Mouse (Mus musculus) kidney, postnatal 0 days (tissue): ENCODE results near the gene Kcnd2. TPM values are rescaled to one million over a fixed set of nuclear protein-coding genes. Genes with fewer than 3 reads are reported as not detected.

ENCODE experiments used
- ATAC-seq: fragments of 200-750 bp; cut with Nextera tagmentation; replicated peaks from 2 replicates; pipeline ENCODE4 v1.8.0; 2017; ENCODE audit warnings: low read depth, moderate number of reproducible peaks, moderate TSS enrichment, moderate library complexity; ENCODE audit not compliant: low FRiP score
- DNase-seq: peaks from one replicate; pipeline ENCODE4 v3.0.0-alpha.2; 2016; ENCODE audit warnings: low spot score
- H3K27ac ChIP-seq: fragments of 300-500 bp; sonication (generic); 2 replicates; pipeline ENCODE4 v1.5.1; 2014; ENCODE audit warnings: mild to moderate bottlenecking
- H3K27me3 ChIP-seq: fragments of 300-500 bp; sonication (generic); 2 replicates; pipeline ENCODE4 v1.6.1; 2014; ENCODE audit warnings: low read length, mixed read lengths; ENCODE audit not compliant: insufficient read depth
- H3K36me3 ChIP-seq: fragments of 300-500 bp; sonication (generic); 2 replicates; pipeline ENCODE4 v1.6.1; 2014; ENCODE audit warnings: low read length, mixed read lengths; ENCODE audit not compliant: insufficient read depth
- H3K4me1 ChIP-seq: fragments of 300-500 bp; sonication (generic); replicated peaks from 2 replicates; pipeline ENCODE4 v1.6.1; 2014; ENCODE audit warnings: antibody characterized with exemption, low read length, mixed read lengths; ENCODE audit not compliant: insufficient read depth
- H3K4me2 ChIP-seq: fragments of 300-500 bp; sonication (generic); 2 replicates; pipeline ENCODE4 v1.6.1; 2014; ENCODE audit warnings: mild to moderate bottlenecking, low read length, moderate library complexity, mixed read lengths
- H3K4me3 ChIP-seq: fragments of 300-500 bp; sonication (generic); replicated peaks from 2 replicates; pipeline ENCODE4 v1.5.1; 2014; ENCODE audit warnings: low read depth, low read length
- H3K9ac ChIP-seq: fragments of 300-500 bp; sonication (generic); 2 replicates; pipeline ENCODE4 v1.6.1; 2014; ENCODE audit warnings: low read depth, low read length
- H3K9me3 ChIP-seq: fragments of 300-500 bp; sonication (generic); replicated peaks from 2 replicates; pipeline ENCODE4 v1.6.1; 2016; ENCODE audit warnings: low read length, inconsistent platforms, mixed read lengths
- CTCF ChIP-seq: IDR thresholded peaks from 2 replicates; pipeline ENCODE4 v1.5.1; 2016; ENCODE audit warnings: antibody characterized with exemption, low read depth, mild to moderate bottlenecking, moderate library complexity
- WGBS: fragments of 180-500 bp; shearing (Covaris S2); extraction: QIAGEN DNeasy Blood & Tissue Kit; methylation state at CpG from one replicate; pipeline ENCODE4 v1.1.7; 2014; 5-methylcytosine and 5-hydroxymethylcytosine counted together
- polyA plus RNA-seq: library from polyadenylated mRNA; unstranded; fragments of >200 nt; fragmentation: Nextera tagmentation; extraction: Ambion mirVana; gene quantifications from 2 replicates; pipeline ENCODE4 v1.2.1, GENCODE M21; 2015

Kcnd2 gene
- 1.8 and 1.9 TPM in 2 replicates for polyA plus RNA-seq

GRCm38 (mm10) chr6:21215491-21216191 lies at the start of gene Kcnd2:
TSS of gene Kcnd2 (plus strand) at chr6:21215503.
- ATAC-seq = peak; percentile 41; the same call in 1 of the 2 replicates

GRCm38 (mm10) chr6:21166611-21167010 lies 48.7 kb upstream of the Kcnd2 start:
- no peaks in the 10 kb centered on the region for H3K36me3 ChIP-seq
- no peak for TF ChIP-seq CTCF
- H3K4me3 ChIP-seq = no peak overlapping the region
- DNase-seq = no peak
- no peak overlapping the region for H3K9ac ChIP-seq
- WGBS = 63% methylated on average over 1 of the region's 1 CpGs
- H3K27ac ChIP-seq = no peak overlapping the region
- H3K4me1 ChIP-seq = no peaks in the 10 kb centered on the region
- ATAC-seq = no peak
- H3K27me3 ChIP-seq = no peaks in the 10 kb centered on the region
- no peaks in the 10 kb centered on the region for H3K9me3 ChIP-seq
- no peak overlapping the region for H3K4me2 ChIP-seq

More at GRCm38 (mm10) chr6:21215491-21216191, at the start of gene Kcnd2:
- Histone ChIP-seq H3K4me2 (peak within 1 kb of the TSS; percentile 100), H3K9ac (peak within 1 kb of the TSS; percentile 57), H3K4me3 (peak within 1 kb of the TSS; percentile 65), H3K9me3 (no peaks in the 10 kb centered on the region), H3K36me3 (no peaks in the 10 kb centered on the region), H3K27ac (no peak within 1 kb of the TSS), H3K4me1 (no peaks in the 10 kb centered on the region), H3K27me3 (no peaks in the 10 kb centered on the region; the same call in 1 of the 2 replicates)
- WGBS = 11% methylated on average over 34 of the region's 34 CpGs
- DNase-seq = peak; percentile 22
- no peak for TF ChIP-seq CTCF

GRCm38 (mm10) chr6:21195341-21195740 lies 20.0 kb upstream of the Kcnd2 start:
- Histone ChIP-seq H3K9me3 (no peaks in the 10 kb centered on the region), H3K4me1 (no peaks in the 10 kb centered on the region), H3K9ac (no peak overlapping the region), H3K4me3 (no peak overlapping the region), H3K36me3 (no peaks in the 10 kb centered on the region), H3K4me2 (no peak overlapping the region), H3K27ac (no peak overlapping the region), H3K27me3 (no peaks in the 10 kb centered on the region)
- WGBS = 62% methylated on average over 2 of the region's 2 CpGs
- ATAC-seq = no peak
- TF ChIP-seq CTCF = no peak
- no peak for DNase-seq

- peak; percentile 80 for TF ChIP-seq CTCF
- peak overlapping the region; percentile 100 for H3K4me2 ChIP-seq
- ATAC-seq = no peak; the same call in 1 of the 2 replicates
- H3K4me1 ChIP-seq = no peaks in the 10 kb centered on the region
- peak; percentile 94 for DNase-seq
- no peaks in the 10 kb centered on the region; the same call in 1 of the 2 replicates for H3K27me3 ChIP-seq
- 0 out of 2 replicates have a peak overlapping the region, but pooled peaks have one; percentile 57 for H3K9ac ChIP-seq
- 1% methylated on average over 29 of the region's 29 CpGs for WGBS
- no peaks in the 10 kb centered on the region for H3K9me3 ChIP-seq
- peak overlapping the region; percentile 65 for H3K4me3 ChIP-seq
- no peak overlapping the region for H3K27ac ChIP-seq
- H3K36me3 ChIP-seq = no peaks in the 10 kb centered on the region
Observed at GRCm38 (mm10) chr6:21213865-21214672, 1.2 kb upstream of the Kcnd2 start.

GRCm38 (mm10) chr6:21214673-21215490 lies 421 bp upstream of the Kcnd2 start:
- H3K27me3 ChIP-seq = no peaks in the 10 kb centered on the region; the same call in 1 of the 2 replicates
- WGBS = under 1% methylated on average over 71 of the region's 83 CpGs
- peak overlapping the region; percentile 57 for H3K9ac ChIP-seq
- peak overlapping the region; percentile 100 for H3K4me2 ChIP-seq
- H3K4me3 ChIP-seq = peak overlapping the region; percentile 65
- no peaks in the 10 kb centered on the region for H3K4me1 ChIP-seq
- no peak overlapping the region for H3K27ac ChIP-seq
- ATAC-seq (peak; percentile 52; the same call in 1 of the 2 replicates), DNase-seq (peak; percentile 57)
- H3K36me3 ChIP-seq = no peaks in the 10 kb centered on the region
- TF ChIP-seq CTCF = no peak
- H3K9me3 ChIP-seq = no peaks in the 10 kb centered on the region
